Mouse (Mus musculus): ENCODE measurements at regions not wholly inside any gene's neighbourhood (a gene's known extent, or its start where the extent isn't known, plus 50 kb on each side); places are given as distances from the start of the nearest gene placed in this dataset.

- no peak for TF ChIP-seq TAL1 (conservative IDR thresholded peaks at IDR 0.05; ENCODE audit: low read depth, low read length)
- TF ChIP-seq CTCF (IDR thresholded peaks at IDR 0.05; ENCODE audit: low read depth, low read length), result no peak
- no peak for TF ChIP-seq GATA1 (IDR thresholded peaks at IDR 0.05; ENCODE audit: borderline replicate concordance, low read length)
These were observed 629.2 kb downstream of the Tbl1xr1 start for GRCm38 (mm10) chr3:22705673-22706072.

All from G1E (cell line).